Mouse (Mus musculus): ENCODE measurements around the gene Map4.
A peak's percentile ranks its signal among the peaks of the same experiment; 100 is the strongest.

Map4 gene

DNA sequence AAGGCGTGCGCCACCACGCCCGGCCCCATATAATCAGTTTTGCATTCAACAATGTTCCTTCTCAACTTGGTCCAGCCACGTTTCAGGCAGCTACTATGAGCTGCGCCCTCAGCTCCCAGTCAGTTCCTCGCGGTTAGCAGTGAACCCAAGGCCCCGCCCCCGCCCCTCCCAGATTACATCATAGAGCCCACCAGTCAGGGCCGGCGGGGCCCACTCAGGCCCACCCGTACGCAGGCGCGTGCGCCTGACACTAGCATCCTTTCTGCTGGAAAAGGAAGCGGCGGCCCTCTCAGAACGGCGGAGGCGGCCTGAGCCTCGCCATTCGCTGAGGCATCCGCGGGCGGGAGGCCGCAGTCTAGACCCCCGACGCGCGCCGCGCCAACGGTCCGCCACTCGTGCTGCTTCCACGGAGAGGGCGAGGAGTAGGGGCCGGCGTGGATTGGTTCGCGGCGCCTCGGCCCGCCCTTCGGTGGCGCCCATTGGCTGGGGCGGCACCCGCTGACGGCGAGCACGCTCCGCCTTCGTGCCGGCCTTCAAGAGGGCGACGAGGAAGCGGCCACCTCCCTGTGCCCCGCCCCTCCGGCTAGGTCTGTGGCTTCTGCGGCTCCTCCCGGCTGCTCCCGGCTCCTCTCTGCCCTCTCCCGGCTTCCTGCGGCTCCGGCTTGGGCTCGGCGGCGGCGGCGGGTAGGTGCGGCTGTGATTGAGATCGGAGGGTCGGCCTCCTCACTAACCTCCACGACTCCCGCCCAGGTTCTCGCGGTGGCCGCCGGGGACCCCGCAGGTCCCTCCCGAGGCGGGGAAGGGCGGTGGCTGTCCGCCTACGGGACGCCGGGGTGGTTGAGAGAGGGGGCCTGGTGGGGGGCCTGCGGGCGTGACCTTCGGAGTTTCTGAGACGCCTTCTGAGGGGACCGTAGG is at the start of gene Map4:
Map4 (plus strand) TSS at position 204 of the 915 bp plus-strand sequence.
- peak; percentile 94 for DNase-seq (ENCODE audit: low read depth, low spot score)

DNA sequence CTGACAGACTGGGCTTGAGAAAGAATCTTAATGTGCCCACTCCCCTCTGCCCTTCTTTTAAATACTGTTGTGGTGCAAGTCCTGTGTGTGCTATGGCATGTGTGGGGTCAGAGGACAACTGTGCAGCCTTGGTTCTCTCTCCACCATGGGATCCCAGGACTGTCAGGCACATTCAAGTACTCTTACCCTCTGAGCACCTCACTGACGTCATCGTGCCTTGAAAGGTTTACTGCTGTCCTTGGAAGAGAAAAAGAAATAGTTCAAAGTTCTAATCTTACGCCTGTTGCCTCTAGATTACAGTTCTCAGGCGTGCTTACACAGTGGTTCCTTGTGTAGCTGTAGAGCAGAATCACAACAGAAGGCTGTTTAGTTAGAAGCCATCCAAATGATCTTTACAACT is 45.0 kb upstream of the Map4 start:
- DNase-seq (ENCODE audit: low read depth, low spot score), result no peak

DNA sequence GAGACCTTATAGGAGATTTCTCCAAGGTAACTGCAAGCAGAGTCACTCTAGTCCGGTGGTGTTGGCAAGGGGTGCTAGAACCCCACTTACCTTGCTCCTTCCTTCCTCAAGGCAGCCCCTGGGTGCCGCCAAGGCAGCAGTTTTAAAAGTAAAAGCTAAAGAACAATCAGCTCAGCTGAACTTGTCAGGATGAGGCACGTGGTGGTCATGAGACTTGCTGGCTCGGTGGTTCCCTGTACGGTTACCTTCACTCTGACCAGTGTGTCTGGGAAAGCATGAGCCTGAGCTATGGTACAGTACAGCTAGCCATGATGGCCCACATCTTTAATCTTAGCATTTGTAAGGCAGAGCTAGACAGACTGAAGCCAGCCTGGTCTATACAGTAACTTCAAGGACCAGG is 43.9 kb upstream of the Map4 start:
- no peak for DNase-seq (ENCODE audit: low read depth, low spot score)

DNA sequence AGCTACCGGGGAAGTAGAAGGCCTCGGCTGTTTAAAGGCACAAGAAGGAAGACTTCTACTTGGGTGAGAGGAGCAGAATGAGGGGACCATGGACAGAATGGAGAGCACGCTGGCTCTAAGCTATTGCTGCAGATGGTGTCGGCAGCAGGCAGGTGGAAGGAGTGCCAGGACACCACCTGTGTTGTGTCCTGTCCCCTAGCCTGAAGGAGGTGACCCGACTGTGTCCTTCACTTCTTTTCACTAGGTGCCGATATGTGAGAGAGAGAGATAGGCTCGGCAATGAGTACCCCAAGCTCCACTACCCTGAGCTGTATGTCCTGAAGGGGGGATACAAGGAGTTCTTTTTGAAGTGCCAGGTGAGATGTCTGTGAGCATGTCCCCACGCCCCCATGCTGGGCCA is 39.8 kb upstream of the Map4 start:
- no peak for DNase-seq (ENCODE audit: low read depth, low spot score)

DNA sequence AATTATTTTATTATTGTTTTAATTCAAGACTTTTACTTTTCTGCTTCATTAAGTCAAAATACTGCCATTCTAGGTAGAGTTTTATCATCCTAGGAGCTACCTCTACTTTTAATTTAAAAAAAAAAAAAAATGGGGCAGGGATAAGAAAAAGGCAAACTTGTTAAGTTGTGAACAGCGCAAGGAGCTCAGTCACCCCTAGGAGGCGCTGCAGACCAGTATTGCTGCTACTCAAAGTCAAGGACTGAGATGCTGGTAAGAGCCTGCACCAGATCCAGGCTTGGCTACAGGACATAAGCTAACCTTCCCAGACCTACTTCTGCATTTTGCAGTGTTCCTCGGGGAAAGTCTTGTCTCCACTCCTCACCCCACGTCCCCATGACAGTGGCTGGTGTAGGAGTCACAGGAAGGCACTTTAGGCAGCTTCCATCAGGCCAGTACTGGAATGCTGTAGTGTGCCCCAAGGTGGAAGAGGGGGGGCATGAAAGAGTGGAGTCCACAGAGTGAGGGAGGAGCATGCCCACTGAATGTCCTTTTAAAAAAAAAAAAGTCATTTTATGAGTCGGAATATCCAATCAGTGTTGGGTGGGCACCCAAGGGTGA is 38.5 kb upstream of the Map4 start:
- peak; percentile 59 for DNase-seq (ENCODE audit: low read depth, low spot score)

DNA sequence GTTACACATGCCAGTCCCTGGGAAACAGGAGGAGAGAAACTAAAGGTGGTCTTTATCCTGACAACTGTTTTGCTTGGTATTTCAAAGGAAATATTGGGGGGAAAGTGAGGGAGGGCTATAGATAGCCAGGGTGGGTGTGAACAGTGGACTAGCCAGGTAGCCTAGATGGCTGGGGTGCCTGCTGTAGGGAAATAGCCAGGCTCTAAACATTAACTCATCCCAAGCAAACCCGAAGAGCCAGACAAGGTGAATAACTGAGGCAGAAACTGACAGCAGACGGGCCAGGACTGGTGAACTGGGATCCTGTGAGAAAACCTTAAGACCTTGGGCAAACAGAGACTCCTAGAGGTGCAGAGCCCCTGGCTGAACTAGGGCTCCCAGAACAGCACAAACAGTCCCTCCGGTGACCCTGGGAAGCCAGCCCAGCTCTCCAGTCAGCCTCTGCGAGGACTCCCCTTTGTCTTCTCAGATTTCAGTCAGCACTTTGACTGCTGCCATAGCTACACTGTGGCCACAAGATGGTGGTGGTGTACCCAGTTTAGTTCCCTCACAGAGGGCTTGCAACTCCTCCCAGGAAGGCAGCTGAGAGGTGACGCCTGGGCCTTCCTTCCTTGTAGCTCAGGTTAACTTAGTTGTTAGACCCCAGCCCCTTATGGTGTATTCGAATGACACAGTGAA is 36.7 kb upstream of the Map4 start:
- DNase-seq (ENCODE audit: low read depth, low spot score), result peak; percentile 74

DNA sequence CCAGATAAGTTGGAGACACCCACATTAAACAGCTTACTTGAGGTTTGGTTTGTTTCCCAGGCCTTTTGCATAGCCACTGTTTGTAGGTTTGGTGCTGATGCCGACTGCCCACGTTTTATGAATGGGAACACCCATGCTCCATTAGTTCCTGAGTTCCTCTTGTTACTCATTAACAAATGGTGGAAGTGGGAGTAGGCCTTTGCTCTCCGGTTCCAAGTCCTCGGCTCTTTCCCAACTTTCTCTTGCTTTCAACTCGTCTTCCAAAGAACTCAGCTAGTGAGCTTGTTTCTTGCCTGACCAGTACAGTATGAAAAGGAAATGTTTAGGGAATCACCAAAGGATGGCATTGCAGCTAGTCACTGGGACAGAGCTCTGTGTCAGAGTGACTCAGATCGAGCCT is 35.7 kb upstream of the Map4 start:
- no peak for DNase-seq (ENCODE audit: low read depth, low spot score)

DNA sequence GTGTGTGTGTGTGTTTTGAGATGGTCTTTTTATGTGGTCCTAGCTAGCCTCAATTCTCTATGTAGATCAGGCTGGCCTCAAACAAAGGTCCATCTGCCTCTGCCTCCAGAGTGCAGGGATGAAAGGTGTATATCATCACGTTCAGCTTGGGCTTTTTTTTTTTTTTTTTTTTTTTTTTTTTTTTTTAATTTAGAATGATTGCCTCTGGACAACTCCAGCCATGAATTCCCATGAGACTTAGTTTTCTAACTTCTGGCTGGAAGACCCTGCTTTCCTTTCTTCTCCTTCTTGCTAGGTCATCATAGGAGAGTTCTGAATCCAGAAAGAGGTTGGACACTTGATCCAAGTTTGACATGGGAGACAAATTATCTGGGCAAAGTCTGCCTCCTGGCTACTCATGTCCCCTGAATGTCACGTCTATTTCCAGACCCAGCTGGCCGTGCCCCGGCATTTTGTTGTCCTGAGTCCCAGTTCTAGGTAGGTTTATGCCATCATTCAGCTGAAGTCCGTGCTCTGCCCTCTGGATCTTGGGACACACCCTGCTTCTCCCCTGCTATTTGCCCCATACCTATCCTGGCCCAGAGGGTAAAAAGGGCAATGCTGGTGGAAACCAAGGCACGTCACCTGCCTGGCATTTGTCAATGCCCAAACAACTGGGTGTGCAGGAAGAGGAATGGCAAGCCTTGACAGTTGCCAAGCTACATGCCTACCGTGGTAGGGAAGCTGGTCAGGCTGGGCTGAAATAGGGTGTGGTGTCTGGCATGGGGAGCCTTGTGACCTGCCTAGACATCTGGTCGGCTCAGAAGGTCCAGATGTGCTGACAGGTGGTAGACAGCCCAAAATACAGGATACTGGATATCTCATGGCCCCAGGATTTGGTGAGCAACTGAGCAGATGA is 34.8 kb upstream of the Map4 start:
- no peak for DNase-seq (ENCODE audit: low read depth, low spot score)

DNA sequence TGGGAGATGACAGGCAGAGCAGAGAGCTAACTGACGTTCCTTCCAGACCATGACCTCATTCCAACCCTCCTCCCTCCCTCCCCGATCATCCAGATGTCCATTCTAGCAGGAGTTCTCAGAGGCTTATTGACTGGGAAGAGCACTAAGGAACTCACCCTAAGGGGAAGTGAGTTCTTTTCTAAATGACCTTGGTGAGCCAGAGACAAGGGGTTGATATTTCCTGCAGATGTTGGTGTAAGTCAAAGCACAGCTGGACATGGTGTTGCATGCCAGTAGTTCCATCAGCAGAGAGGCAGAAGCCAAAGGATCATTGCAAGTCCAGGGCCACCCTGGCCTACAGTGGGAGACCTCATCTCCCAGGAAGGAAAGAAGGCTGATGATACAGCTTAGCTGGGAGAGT is 33.2 kb upstream of the Map4 start:
- no peak for DNase-seq (ENCODE audit: low read depth, low spot score)

DNA sequence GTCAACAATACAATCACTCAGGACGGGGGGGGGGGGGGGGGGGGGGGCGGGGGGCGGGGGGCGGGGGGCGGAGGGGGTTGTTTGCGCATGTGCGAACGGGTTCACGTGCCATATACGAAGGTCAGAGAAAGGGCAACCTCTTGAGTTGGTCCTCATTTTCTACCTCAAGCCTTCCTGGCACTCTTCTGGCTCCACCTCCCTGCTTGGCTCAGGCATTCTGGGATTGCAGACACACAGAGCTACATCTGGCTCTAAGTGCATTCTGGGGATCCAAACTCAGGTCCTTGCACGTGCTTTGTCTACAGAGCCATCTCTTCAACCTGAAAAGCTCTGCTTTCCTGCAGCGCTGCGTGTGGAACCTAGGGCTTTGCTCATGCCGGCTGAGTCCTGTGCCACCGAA is 31.9 kb upstream of the Map4 start:
- DNase-seq (ENCODE audit: low read depth, low spot score), result no peak

DNA sequence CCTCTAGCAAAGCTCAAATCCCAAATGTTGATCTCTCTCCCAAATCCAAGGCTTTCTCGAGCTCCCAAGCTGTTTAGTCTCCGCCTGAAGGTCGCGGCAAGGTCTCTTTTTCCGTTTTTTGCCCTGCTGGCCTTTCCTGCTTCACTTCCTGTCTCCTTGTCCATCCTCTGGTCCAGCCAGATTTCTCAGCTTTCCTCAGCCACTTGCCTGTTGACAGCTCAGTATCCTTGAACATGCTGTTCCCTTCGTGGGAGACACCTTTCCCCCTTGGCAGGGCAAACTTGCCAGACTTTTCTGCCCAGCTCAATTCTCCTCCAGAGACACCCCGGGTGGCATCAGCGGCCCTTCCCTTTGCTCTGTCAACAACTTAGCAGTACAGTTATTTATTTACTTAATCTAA is 31.5 kb upstream of the Map4 start:
- DNase-seq (ENCODE audit: low read depth, low spot score), result no peak

DNA sequence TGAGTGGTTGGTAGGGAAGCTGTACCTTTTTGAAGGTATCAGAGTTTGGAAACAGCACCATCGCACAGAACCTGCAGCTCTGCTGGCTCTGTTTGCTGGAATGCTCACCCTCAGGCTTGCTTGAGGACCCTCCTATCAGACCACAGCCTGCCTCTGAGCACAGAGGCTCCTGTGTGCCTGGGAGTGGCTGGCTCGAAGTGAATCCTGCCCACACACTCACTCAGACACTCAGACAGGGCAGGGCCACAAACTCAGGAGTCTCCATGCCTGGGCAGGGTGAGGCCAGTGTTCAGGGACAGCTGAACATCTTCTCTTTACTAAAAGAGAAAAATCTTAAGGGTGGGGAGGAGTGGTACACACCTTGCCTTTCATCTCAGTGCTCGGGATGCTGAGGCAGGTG is 30.7 kb upstream of the Map4 start:
- no peak for DNase-seq (ENCODE audit: low read depth, low spot score)

DNA sequence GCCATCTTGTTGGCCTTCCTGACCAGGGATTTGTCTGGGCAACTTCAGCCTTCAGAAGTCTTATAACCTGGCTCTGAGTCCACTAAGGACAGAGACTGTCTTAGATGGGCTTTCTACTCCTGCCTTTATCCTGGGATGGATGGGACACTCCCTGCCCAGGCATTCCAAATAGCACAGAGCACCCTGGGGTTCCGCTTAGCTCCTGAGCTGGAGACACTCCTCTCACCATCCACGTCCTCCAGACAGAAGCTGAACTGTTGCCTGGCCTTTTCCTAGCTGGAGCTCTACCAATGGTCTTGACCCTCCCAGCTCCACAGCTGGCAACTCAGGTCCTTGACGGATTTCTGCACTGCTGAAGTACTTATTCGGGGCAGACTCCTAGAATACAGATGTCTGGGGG is 29.0 kb upstream of the Map4 start:
- no peak for DNase-seq (ENCODE audit: low read depth, low spot score)

DNA sequence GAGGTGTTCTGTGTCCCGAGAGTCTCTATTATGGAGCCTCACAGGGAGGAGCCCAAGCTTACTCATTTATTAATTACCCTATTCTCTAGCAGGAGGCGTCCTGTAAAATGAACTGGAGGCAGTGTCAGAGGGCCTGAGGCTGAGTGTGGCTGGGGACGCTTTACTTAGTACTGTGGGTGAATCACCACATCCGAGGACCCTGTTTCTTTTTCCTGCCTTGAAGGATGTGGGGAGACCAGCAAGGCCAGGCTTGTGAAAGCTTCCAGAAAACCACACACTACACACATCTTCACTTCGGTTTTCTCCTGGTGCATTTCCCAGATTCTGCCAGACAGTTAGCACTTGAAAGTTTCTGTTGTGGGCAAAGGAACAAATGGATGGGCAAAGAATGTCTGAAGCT is 28.5 kb upstream of the Map4 start:
- DNase-seq (ENCODE audit: low read depth, low spot score), result no peak

DNA sequence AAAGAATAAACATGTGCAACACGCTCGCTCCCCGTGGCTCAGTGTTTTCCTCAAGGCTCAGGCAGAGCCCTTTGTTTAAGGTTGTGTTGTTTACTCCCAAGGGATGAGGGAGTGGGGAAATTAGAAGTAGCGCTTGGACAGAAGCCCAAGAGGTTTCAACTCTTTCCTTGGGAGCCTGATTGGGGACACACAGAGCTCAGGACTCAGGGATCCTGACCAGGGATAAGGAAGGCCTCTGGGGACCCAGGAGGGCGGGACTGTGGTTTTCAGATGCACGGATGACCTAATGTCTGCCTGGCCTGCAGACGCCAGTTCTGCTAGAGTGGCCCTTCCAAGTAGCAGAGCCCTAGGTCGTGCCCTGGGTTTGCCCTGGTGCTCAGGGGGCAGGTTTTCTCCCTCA is 24.0 kb upstream of the Map4 start:
- DNase-seq (ENCODE audit: low read depth, low spot score), result no peak

DNA sequence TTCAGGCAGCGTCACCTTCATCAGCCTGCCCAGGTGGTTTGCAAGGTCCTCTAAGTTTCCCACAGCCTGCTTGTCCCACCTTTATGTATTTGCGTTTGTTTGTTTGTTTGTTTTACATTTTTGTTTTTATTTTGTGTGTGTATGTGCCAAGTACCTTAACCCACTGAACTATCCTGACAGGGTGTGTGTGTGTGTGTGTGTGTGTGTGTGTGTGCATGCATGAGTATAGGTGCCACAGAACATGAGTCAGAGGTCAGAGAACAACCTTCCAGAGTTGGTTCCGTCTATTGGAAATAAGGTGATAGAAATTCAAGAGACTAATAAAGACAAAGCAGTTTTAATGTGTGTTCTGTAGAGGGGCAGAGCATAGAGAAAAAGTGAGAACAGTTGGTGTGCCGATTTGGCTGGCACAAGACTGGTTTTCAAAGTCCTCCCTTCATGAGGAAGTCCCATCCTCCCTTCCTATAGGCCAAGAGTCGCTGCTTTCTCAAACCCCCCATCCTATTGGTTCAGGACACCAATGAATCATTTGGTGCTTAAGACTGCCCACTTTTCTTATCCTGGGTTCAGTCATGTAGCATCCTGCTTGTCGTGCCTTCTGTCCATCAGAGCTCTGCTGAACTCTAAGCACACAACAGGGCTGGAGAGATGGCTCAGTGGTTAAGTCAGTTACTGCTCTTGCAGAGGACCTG is 23.3 kb upstream of the Map4 start:
- DNase-seq (ENCODE audit: low read depth, low spot score), result no peak

DNA sequence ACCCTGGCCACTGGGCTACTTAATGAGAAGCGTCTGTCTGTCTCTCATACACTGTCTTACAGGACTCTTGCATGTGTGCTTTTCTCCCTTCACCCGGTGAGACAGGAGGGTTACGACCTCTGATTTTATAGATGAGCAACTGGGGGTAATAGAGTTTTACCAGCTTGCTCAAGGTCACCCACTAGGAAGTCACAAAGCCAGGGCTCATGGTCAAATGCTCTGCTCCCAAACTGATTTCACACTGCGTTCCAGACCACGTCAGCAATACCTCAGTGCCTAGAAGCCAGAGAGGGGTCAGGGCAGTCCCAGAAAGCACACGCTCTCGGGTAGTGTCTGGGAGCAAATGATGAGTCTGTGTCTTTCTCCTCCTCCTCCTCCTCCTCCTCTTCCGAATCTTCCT is 22.2 kb upstream of the Map4 start:
- DNase-seq (ENCODE audit: low read depth, low spot score), result no peak

DNA sequence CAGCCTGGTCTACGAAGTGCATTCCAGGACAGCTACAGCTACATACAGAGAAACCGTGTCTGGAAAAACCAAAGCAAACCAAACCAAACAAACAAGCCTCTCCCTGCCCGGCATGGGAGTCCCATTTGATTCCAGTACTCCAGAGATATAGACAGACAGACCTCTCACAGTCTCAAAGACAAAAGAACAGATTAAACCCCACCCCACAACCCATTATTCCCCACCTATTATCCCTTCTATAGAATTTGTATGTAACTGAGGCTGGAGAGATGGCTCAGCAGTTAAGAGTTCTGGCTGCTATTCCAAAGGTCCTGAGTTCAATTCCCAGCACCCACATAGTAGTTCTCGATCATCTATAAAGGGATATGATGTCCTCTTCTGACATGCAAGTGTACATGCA is 21.3 kb upstream of the Map4 start:
- DNase-seq (ENCODE audit: low read depth, low spot score), result no peak

DNA sequence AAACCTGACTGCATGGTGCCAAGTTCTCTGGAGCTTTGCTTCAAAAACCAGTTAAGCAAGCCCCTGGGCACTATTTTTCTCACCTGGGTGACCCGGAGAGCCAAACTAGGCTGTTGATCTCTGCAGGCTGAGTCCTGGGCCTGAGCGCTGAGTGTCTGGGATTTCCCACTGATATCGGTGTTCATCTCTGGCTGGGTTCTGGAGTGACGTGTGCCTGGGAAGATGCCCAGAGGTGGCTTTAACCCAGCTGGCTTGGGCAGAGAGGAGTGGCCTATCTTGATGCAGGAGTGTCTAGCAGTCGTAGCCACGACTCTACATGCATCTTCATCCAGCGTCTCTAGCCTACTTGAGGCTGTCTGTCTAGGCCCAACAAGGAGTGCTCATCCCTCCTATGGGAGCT is 19.5 kb upstream of the Map4 start:
- DNase-seq (ENCODE audit: low read depth, low spot score), result no peak

DNA sequence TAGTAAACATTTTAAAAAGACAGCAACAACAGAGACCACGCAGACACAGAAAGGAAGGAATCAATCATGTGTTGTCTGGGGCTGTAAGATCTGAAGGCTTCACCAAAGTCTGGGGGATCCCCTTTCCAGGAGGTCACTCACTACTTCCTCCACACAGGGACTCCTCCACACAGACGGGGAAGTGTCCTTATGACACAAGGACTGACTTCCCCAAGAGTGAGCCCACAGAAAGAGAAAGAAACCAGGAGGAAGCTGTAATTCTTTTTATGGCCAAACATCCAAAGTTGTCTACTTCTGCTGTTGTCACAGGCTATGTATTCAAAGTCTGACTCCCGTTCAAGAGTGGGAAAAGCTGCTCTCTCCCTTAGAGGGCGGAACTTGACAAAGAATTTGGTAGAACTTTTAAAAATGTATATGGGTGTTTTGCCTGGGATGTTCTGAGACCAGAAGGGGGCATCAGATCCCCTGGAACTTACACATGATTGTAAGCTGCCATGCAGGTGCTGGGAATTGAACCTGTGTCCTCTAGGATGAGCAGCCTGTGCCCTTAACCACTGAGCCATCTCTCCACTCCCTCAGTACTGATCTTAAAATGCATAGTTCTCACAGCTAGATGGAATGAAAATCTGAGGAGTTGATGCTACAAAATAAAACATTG is 16.9 kb upstream of the Map4 start:
- no peak for DNase-seq (ENCODE audit: low read depth, low spot score)

DNA sequence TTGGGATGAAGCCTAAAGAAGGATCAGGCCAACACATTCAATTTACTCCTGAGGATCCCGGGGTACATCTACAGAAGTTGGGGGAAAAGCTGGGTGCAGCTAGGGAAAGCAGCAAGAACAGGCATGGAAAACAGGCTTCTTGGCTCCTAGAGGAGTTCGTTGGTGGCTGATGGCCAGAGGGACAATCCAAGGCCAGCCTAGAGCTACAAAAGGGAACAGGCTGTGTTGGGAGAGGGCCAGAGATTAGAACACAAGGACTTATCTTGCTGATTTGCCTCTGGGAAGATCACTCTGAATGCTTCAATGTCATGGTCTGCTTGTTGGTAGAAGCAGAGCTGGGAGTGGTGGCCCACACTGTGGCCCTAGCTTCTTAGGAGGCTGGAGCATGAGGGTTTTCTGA is 13.3 kb upstream of the Map4 start:
- no peak for DNase-seq (ENCODE audit: low read depth, low spot score)
